Mouse (Mus musculus): Measurements from ENCODE around the gene Sh3pxd2b.

The Sh3pxd2b gene

GRCm38 (mm10) chr11:32340476-32341473, 6.8 kb upstream of the Sh3pxd2b start:
- DNase-seq (ENCODE audit: low spot score in 2 of 2): peak in 1 of 2 experiments; percentile 17

DNA sequence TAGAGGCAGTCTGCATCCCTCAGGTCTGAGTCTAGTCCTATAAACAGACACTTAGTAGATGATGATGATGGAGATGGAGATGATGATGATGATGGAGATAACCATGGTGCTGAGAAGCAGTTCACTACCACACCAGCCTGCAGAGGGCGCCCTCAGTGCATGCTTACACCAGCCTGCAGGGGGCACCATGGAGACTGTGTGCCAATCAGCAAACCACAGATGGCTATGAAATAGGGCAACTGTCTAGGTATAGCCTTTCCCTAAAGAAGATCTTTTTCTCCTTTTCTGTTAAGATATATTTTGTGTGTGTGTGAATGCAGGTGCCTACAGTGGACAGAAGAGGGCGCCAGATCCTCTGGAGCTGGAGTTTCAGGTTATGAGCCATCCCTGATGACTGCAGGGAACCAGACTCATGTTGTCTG, 4.8 kb upstream of the Sh3pxd2b start:
- DNase-seq (ENCODE audit: low spot score in 2 of 2): peak; percentile 61 to 66

- DNase-seq (ENCODE audit: low spot score in 2 of 2): no peak
Observed at GRCm38 (mm10) chr11:32343350-32343749, 4.3 kb upstream of the Sh3pxd2b start.

- no peak for DNase-seq (ENCODE audit: low spot score in 2 of 2)
Observed at GRCm38 (mm10) chr11:32345504-32346297, 1.9 kb upstream of the Sh3pxd2b start.

DNA sequence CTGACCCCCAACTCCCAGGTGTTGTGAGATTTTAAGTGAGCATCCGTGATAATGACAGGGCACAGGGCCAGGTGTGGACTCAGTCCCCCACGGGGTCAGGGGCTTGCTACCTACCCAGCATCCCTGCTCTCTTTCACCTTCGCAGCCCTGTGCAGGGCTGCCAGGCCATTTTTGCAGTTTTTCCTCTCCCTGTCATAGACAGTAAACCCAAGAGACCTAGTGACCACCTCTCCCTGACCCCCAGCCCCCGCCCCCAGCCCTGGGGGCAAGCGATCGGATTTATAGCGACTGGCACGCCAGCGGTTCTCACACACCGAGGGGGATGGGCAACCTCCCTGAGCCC, 385 bp upstream of the Sh3pxd2b start:
- no peak for DNase-seq (ENCODE audit: low spot score in 2 of 2)

DNA sequence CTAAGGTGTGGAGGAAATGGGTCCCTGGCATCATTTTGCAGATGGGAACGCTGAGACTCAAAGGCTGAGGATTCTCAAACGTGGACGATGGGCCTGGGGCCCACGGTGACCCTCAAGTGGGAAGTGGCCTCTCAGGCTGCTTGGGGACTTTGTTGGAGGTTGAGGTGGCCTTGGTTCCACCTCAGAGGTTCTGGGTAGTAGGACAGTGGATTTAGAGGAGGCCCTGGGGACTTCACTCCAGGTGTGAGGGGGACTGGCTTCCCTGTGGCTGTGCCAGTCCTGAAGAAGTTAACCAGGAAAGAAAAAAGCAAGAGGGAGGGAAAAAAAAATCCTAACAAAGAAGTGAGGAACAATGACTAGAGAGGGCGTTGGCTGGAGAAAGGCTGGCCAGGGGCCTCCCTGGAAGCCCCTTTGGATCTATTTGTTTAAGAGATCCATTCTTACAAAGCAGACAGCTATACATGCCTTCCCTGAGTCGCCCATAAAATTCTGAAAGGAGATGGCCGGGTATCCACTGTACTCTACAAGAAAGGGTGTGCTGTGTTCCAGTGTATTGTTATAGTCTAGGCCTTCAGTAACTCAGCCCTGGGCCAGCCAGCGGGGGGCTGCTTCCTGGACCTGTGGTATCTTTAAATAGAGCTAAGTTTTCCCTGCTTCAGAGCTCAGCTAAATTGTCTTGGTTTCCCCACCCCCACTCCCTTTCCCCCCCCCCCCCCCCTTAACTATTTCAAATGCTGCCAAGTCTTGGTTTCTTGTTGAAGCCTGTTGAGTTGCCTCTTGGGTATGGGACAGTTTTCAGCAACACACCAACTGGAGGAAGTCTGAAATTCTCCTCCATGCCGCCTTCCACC, 1.0 kb downstream of the Sh3pxd2b start:
- DNase-seq (ENCODE audit: low spot score in 2 of 2): no peak

- DNase-seq (ENCODE audit: low spot score in 2 of 2): no peak
Observed at GRCm38 (mm10) chr11:32349284-32349953, 1.8 kb downstream of the Sh3pxd2b start.

- DNase-seq (ENCODE audit: low spot score in 2 of 2): peak; percentile 30 to 46
Observed at GRCm38 (mm10) chr11:32352946-32353345, 5.3 kb downstream of the Sh3pxd2b start.

GRCm38 (mm10) chr11:32355377-32355776, 7.8 kb downstream of the Sh3pxd2b start:
- DNase-seq (ENCODE audit: low spot score in 2 of 2): no peak

- DNase-seq (ENCODE audit: low spot score in 2 of 2): peak; percentile 57 to 73
Observed at GRCm38 (mm10) chr11:32357686-32358085, 10.1 kb downstream of the Sh3pxd2b start.

DNA sequence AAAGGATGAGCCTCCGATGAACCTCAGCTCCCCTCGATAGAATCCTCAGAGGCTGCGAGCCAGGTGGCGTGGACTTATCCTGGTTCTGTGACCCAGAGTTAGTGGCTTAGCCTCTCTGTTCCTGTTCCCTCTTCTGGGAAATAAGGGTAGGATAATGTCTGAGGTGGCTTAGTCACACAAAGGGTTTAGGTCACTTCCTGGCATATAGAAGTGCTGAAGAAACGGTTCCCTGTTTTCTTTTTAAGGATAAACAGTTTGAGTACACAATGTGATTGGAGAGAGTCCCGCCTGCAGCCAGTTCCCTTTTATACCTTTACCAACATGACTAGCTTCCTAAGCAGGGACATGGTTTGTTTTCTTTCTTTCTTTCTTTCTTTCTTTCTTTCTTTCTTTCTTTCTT, 10.8 kb downstream of the Sh3pxd2b start:
- DNase-seq (ENCODE audit: low spot score in 2 of 2): no peak

GRCm38 (mm10) chr11:32359566-32359965, 11.9 kb downstream of the Sh3pxd2b start:
- DNase-seq (ENCODE audit: low spot score in 2 of 2): no peak

- no peak for DNase-seq (ENCODE audit: low spot score in 2 of 2)
Observed at GRCm38 (mm10) chr11:32361774-32362173, 14.2 kb downstream of the Sh3pxd2b start.

DNA sequence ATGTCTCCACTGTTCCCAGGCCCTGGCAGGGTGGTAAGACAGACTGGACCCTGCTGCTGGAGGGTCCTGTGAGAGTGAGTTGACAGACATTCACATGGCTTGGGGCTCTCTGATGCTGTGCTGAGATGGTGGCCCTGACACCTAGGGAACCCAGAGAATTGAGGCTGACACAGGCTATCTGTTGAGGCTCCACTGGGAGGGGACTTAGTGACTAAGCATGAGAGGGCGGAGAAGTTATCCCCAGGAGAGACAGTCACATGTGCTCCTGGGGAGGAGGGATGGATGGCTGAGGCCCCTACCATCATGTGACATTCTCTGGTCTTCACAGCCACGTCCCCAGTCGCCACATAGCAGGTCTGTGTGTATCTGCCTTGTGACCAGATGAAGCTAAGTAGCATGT, 15.6 kb downstream of the Sh3pxd2b start:
- DNase-seq (ENCODE audit: low spot score in 2 of 2): no peak

DNA sequence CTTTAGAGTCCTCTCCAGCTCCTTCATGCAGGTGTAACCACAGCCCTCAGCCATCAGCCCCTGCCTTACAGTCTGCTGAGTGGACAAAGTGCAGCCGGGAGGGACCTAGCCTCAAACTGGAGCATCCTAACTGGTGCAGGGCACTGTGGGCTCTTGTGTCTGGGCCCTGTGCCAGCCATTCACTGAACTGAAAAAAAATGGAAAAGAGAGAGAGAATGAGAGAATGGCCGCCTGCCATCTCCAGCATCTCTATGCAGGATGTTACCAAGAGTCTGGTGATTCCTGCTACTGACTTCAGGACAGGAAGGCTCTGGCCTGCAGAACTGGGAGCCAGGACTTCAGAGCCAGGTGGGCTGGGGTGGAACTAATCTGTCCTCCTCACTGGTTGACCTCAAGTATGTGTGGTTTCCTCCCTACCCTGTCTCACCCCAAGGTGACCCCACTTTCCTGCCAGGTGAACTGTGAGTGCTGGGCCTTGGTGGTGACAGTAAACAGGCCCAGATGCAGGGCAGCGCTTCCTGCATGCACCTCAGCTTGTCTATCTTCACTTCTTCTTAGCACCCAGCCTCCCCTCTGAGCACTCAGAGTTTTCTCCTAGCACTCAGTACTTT, 16.1 kb downstream of the Sh3pxd2b start:
- no peak for DNase-seq (ENCODE audit: low spot score in 2 of 2)

DNA sequence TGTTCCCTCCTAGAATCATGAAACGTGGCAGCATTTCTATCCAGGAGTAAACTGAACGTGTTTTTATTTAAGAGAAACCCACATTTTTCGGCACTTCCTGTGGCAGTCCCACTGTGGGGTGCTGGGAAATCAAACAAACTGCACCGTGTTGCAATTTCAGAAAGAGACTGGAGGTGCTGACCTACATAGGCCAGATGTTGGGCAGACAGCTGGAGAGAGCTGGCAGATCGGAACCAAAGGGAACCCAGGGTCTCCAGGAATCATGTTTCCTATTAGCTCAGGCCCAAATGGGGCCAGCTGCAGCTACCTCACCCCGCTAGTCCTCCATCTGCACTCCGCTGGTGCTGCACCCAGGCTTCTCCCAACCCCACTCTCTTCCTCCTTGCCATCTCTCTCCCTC, 16.8 kb downstream of the Sh3pxd2b start:
- no peak for DNase-seq (ENCODE audit: low spot score in 2 of 2)

GRCm38 (mm10) chr11:32365498-32365897, 17.9 kb downstream of the Sh3pxd2b start:
- DNase-seq (ENCODE audit: low spot score in 2 of 2): no peak

DNA sequence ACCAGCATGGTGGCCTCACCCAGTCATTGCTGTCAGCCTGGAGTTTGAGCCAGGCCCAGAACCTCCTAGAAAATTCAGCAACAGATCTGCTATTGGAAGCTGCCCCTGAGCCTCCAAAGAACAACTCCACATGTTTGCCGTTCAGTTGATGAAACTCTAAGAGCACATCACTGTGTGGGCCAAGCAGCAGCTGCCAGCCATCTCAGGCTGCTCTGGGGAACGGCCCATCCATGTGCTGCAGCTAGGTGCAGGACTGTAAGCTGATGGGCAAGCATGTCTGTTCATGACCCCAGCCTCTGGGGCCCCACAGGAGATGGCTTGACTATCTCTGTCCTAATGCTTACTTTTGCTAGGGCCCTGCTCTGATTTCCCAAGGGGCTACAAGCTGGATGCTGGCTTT, 19.4 kb downstream of the Sh3pxd2b start:
- no peak for DNase-seq (ENCODE audit: low spot score in 2 of 2)

- DNase-seq (ENCODE audit: low spot score in 2 of 2): no peak
Observed at GRCm38 (mm10) chr11:32368986-32369385, 21.4 kb downstream of the Sh3pxd2b start.

- DNase-seq (ENCODE audit: low spot score in 2 of 2): no peak
Observed at GRCm38 (mm10) chr11:32370881-32371280, 23.3 kb downstream of the Sh3pxd2b start.

Measured in natural killer cell, adult 2 months (primary cell).